Mouse (Mus musculus) intestine, embryonic 16.5 days (tissue): ENCODE data around the gene Syne3. TPM values are rescaled to one million over a fixed set of nuclear protein-coding genes. Genes with fewer than 3 reads are reported as not detected.

Experiments used
- ATAC-seq: fragments of 200-750 bp; cut with Nextera tagmentation; 2 replicates; pipeline ENCODE4 v1.8.0; 2017; ENCODE audit warnings: moderate TSS enrichment, moderate library complexity
- H3K27ac ChIP-seq: fragments of 300-500 bp; sonication (generic); 2 replicates; pipeline ENCODE4 v1.5.1; 2014; ENCODE audit warnings: mild to moderate bottlenecking, low read length
- H3K27me3 ChIP-seq: fragments of 300-500 bp; sonication (generic); replicated peaks from 2 replicates; pipeline ENCODE4 v1.6.1; 2014; ENCODE audit warnings: low read length, control low read depth, mixed read lengths; ENCODE audit not compliant: control insufficient read depth, insufficient read depth
- H3K36me3 ChIP-seq: fragments of 300-500 bp; sonication (generic); 2 replicates; pipeline ENCODE4 v1.6.1; 2014; ENCODE audit warnings: low read length, control low read depth; ENCODE audit not compliant: control insufficient read depth, insufficient read depth
- H3K4me1 ChIP-seq: fragments of 300-500 bp; sonication (generic); 2 replicates; pipeline ENCODE4 v1.6.1; 2014; ENCODE audit warnings: low read length, control low read depth, mixed read lengths; ENCODE audit not compliant: control insufficient read depth, insufficient read depth
- H3K4me2 ChIP-seq: fragments of 300-500 bp; sonication (generic); 2 replicates; pipeline ENCODE4 v1.6.1; 2014; ENCODE audit warnings: low read depth, low read length, control low read depth
- H3K4me3 ChIP-seq: fragments of 300-500 bp; sonication (generic); 2 replicates; pipeline ENCODE4 v1.5.1; 2014; ENCODE audit warnings: mild to moderate bottlenecking, low read length
- H3K9ac ChIP-seq: fragments of 300-500 bp; sonication (generic); 2 replicates; pipeline ENCODE4 v1.6.1; 2014; ENCODE audit warnings: low read depth, low read length
- H3K9me3 ChIP-seq: fragments of 300-500 bp; sonication (generic); 2 replicates; pipeline ENCODE4 v1.6.1; 2016; ENCODE audit warnings: low read length, control low read depth; ENCODE audit not compliant: control insufficient read depth
- WGBS: fragments of 180-500 bp; shearing (Covaris S2); extraction: QIAGEN DNeasy Blood & Tissue Kit; methylation state at CpG from one replicate; pipeline ENCODE4 v1.1.7; 2014; 5-methylcytosine and 5-hydroxymethylcytosine counted together
- polyA plus RNA-seq: library from polyadenylated mRNA; unstranded; fragments of >200 nt; fragmentation: Nextera tagmentation; extraction: Ambion mirVana; gene quantifications from 2 replicates; pipeline ENCODE4 v1.2.1, GENCODE M21; 2015

The Syne3 gene
- polyA plus RNA-seq, 1 experiment from 2014 or later: 0.51 TPM

DNA sequence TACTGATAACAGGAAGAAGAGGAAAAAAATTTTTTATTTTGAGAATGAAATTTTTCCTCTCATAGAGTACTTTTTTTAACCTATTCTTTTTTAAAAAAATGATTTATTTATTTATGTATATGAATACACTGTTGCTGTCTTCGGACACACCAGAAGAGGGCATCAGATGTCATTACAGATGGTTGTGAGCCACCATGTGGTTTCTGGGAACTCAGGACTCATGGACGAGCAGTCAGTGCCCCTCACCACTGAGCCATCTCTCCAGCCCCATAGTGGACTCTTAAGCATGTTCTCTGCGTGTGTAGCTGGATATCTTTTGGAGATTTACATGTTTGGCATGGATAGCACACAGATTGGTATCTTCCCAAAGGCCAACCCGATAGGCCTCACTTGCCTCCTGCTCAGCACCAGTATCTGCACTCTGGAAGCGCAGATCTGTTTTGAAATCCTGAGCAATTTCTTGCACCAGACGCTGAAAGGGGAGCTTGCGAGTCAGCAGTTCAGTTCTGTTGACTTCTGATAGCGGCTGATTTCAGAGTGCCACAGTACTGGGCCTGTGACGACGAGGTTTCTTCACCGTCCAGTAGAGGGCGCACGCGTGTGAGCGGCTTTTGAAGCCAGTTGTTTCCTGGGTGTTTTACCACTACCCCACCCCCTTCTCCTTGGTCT lies 17.8 kb upstream of the Syne3 start:
- peaks cover 5% of the 10 kb centered on the region for H3K36me3 ChIP-seq
- H3K9me3 ChIP-seq: 0 out of 2 replicates have a peak, but pooled peaks cover 3% of the 10 kb centered on the region
- peaks cover 10% of the 10 kb centered on the region for H3K4me1 ChIP-seq
- ATAC-seq: 0 out of 2 replicates have a peak, but pooled peaks have one; percentile 8
- WGBS: 32% methylated on average over 15 of the region's 15 CpGs
- H3K4me2 ChIP-seq: no peak overlapping the region
- no peak overlapping the region for H3K9ac ChIP-seq
- H3K27me3 ChIP-seq: no peaks in the 10 kb centered on the region
- H3K4me3 ChIP-seq: no peak overlapping the region
- H3K27ac ChIP-seq: no peak overlapping the region

DNA sequence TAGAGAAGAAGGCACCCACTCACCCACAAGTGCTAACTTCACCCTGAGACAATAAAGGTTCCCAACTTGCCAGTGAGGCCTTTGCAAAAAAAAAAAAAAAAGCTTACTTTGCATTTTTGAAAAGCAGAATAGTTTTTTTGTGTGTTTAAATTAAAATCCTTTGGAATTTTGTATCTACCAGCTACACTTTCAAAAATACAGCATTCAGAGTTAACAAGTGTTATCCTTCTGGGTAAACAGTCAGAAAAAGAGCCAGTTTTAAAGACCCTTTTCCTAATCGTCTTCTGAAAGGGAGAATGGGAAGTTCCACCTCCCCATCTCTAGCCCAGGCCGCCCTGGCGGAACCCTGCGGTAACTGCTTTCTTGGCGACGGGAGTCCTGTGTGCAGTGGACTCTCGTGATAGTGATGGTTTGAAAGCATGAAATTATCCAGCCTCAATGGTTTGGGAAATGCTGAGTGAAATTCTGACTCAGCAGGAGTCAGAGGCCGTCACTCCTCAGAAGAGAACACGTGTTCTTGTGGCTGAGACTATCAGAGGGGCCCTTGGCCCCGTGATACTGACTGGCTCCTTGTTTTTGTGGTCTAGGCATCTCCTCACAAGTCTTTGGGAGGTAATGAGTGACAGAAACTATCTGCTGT lies 16.5 kb upstream of the Syne3 start:
- no peaks in the 10 kb centered on the region for H3K27me3 ChIP-seq
- 63% methylated on average over 10 of the region's 10 CpGs for WGBS
- ATAC-seq: no peak
- no peak overlapping the region for H3K27ac ChIP-seq
- H3K9ac ChIP-seq: no peak overlapping the region
- H3K4me3 ChIP-seq: no peak overlapping the region
- H3K4me1 ChIP-seq: peaks cover 8% of the 10 kb centered on the region
- H3K36me3 ChIP-seq: peaks cover 5% of the 10 kb centered on the region
- no peak overlapping the region for H3K4me2 ChIP-seq
- 0 out of 2 replicates have a peak, but pooled peaks cover 3% of the 10 kb centered on the region for H3K9me3 ChIP-seq

DNA sequence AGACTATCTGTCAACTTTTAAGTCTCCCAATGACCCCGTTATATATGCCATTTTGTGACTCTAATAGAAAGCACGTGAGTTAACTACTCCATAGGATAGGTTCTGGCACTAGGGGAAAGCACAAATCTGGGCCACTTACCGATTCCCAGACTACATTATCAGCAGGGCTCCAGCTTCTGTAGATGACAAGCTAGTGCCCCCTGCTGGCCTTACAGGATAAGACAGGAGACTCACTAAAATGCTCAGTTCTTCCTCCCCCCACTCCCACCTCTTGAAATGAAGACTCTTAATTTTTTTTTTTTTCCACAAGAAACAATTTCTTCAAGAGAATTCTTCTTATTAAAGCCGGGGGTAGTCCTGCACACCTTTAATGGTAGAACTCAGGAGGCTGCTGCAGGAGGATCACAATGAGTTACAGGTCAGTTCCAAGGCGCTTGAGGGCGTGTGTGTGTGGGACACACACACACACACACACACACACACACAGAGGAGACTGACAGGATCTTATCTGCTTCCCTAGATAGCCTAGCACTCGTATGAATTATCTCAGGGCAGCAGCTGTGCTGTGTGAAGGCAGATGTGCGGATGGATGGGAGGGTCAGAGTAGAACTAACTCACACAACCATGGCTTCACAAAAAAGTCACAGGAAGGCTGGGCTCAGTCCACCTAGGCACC lies 15.8 kb upstream of the Syne3 start:
- peak; percentile 52 for ATAC-seq
- Histone ChIP-seq H3K4me1 (peaks cover 1% of the 10 kb centered on the region), H3K27ac (no peak overlapping the region), H3K4me3 (no peak overlapping the region), H3K9ac (no peak overlapping the region), H3K27me3 (no peaks in the 10 kb centered on the region), H3K9me3 (0 out of 2 replicates have a peak, but pooled peaks cover 3% of the 10 kb centered on the region), H3K36me3 (peaks cover 5% of the 10 kb centered on the region), H3K4me2 (no peak overlapping the region)
- 44% methylated on average over 8 of the region's 8 CpGs for WGBS

- no peak overlapping the region for H3K27ac ChIP-seq
- 0 out of 2 replicates have a peak, but pooled peaks cover 3% of the 10 kb centered on the region for H3K9me3 ChIP-seq
- H3K4me3 ChIP-seq: no peak overlapping the region
- no peak overlapping the region for H3K9ac ChIP-seq
- no peak for ATAC-seq
- no peak overlapping the region for H3K4me2 ChIP-seq
- no peaks in the 10 kb centered on the region for H3K4me1 ChIP-seq
- WGBS: 97% methylated on average over 9 of the region's 9 CpGs
- H3K27me3 ChIP-seq: no peaks in the 10 kb centered on the region
- no peaks in the 10 kb centered on the region for H3K36me3 ChIP-seq
Measured at GRCm38 (mm10) chr12:105022776-105023175, 13.2 kb upstream of the Syne3 start.

DNA sequence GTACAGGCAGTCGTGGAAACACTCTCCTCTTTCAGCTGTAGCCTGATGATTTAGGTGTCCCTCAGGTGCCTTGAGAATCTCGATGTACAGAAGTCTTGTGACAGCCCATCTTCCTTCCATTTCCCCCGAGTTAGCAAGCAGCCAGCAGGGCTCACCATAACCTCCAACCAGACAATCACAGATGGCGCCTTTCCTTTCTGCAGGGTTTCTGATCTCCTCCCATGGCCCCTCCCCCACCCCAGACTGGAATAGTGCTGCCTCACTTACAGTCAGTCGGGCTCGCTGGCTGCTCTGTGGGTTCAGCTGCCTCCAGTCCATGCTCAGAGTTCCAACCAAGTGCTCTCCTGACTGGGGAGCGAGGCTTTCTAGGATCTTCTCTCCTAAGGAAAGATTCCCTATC lies 12.5 kb upstream of the Syne3 start:
- 53% methylated on average over 7 of the region's 7 CpGs for WGBS
- no peak overlapping the region for H3K9ac ChIP-seq
- no peaks in the 10 kb centered on the region for H3K4me1 ChIP-seq
- no peak overlapping the region for H3K4me3 ChIP-seq
- H3K27me3 ChIP-seq: no peaks in the 10 kb centered on the region
- H3K4me2 ChIP-seq: no peak overlapping the region
- H3K9me3 ChIP-seq: 0 out of 2 replicates have a peak, but pooled peaks cover 3% of the 10 kb centered on the region
- H3K36me3 ChIP-seq: no peaks in the 10 kb centered on the region
- no peak for ATAC-seq
- no peak overlapping the region for H3K27ac ChIP-seq

DNA sequence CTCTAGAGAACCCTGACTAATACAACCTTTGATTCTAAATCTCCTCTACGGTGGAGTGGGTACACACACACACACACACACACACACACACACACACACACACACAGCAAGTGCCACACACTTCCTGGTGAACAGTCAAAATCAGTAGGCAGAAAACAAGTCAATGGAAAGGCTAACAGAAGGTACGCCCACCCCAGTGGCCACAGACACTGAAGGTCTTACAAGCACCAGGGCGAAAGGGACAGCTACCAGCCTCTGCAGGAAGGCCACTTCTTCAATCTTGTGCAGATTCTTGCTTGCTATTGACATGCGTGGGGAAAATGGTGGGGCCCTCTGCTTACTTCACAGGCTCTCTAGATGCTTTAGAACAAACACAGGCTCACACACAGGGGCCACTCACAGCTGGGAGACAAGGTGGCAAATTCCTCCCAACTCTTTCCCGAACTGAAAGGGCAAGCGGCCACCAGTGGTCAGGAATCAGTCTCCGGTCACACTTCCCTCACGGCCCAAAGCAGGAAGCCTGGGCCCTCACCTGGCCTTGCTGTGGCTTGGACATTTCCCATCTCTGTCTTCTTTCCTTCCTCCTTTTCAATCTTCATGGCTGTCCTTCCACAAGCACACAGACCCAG lies 11.9 kb upstream of the Syne3 start:
- H3K4me2 ChIP-seq: no peak overlapping the region
- no peaks in the 10 kb centered on the region for H3K4me1 ChIP-seq
- H3K36me3 ChIP-seq: no peaks in the 10 kb centered on the region
- H3K27ac ChIP-seq: no peak overlapping the region
- H3K27me3 ChIP-seq: no peaks in the 10 kb centered on the region
- WGBS: 77% methylated on average over 8 of the region's 8 CpGs
- no peak overlapping the region for H3K4me3 ChIP-seq
- H3K9ac ChIP-seq: no peak overlapping the region
- ATAC-seq: no peak
- 0 out of 2 replicates have a peak, but pooled peaks cover 3% of the 10 kb centered on the region for H3K9me3 ChIP-seq

- H3K36me3 ChIP-seq: no peaks in the 10 kb centered on the region
- H3K27me3 ChIP-seq: no peaks in the 10 kb centered on the region
- no peak overlapping the region for H3K27ac ChIP-seq
- H3K4me1 ChIP-seq: no peaks in the 10 kb centered on the region
- H3K9ac ChIP-seq: 0 out of 2 replicates have a peak overlapping the region, but pooled peaks have one; percentile 27
- no peak overlapping the region for H3K4me2 ChIP-seq
- WGBS: 59% methylated on average over 19 of the region's 19 CpGs
- 0 out of 2 replicates have a peak, but pooled peaks cover 3% of the 10 kb centered on the region for H3K9me3 ChIP-seq
- H3K4me3 ChIP-seq: no peak overlapping the region
- ATAC-seq: peak; percentile 91
Measured at GRCm38 (mm10) chr12:105019359-105020219, 10.0 kb upstream of the Syne3 start.

GRCm38 (mm10) chr12:105016639-105017038 lies 7.0 kb upstream of the Syne3 start:
- H3K27ac ChIP-seq: no peak overlapping the region
- no peak for ATAC-seq

More at GRCm38 (mm10) chr12:105016639-105017038, 7.0 kb upstream of the Syne3 start:
- H3K9me3 ChIP-seq: no peaks in the 10 kb centered on the region
- H3K9ac ChIP-seq: no peak overlapping the region
- H3K27me3 ChIP-seq: no peaks in the 10 kb centered on the region
- no peak overlapping the region for H3K4me2 ChIP-seq
- no peaks in the 10 kb centered on the region for H3K36me3 ChIP-seq
- H3K4me1 ChIP-seq: no peaks in the 10 kb centered on the region
- H3K4me3 ChIP-seq: no peak overlapping the region
- 66% methylated on average over 10 of the region's 10 CpGs for WGBS
